Mouse (Mus musculus): Measurements from ENCODE around the gene Tmem51. TPM values are rescaled to one million over a fixed set of nuclear protein-coding genes. Genes with fewer than 3 reads are reported as not detected.

Tmem51 gene
- polyA plus RNA-seq, 1 experiment = not detected

- peaks cover 8% of the 10 kb centered on the region for H3K27me3 ChIP-seq (ENCODE audit: control insufficient read depth, insufficient read depth, insufficient read length)
- no peak overlapping the region for H3K4me2 ChIP-seq (ENCODE audit: low read depth)
- no peaks in the 10 kb centered on the region for H3K36me3 ChIP-seq (ENCODE audit: control insufficient read depth, insufficient read depth)
- no peak overlapping the region for H3ac ChIP-seq (ENCODE audit: control insufficient read depth, insufficient read length)
- H3K79me2 ChIP-seq (ENCODE audit: control insufficient read depth, insufficient read depth) = no peaks in the 10 kb centered on the region
- H3K4me3 ChIP-seq = no peak overlapping the region
- TF ChIP-seq CEBPB (IDR thresholded peaks at IDR 0.05; ENCODE audit: insufficient read depth, poor library complexity, severe bottlenecking) (no peak), MYOD1 (IDR thresholded peaks at IDR 0.05; ENCODE audit: control insufficient read depth in 1 of 3, insufficient read length in 2 of 3, low read depth in 2 of 3) (no peak), POLR2A (IDR thresholded peaks at IDR 0.05; ENCODE audit: insufficient read length, low read depth) (no peak), MYOG (IDR thresholded peaks at IDR 0.05; ENCODE audit: control insufficient read depth in 1 of 3, insufficient read depth in 1 of 3, insufficient read length in 2 of 3, low read depth in 2 of 3) (no peak), SRF (IDR thresholded peaks at IDR 0.05; ENCODE audit: control insufficient read depth, insufficient read length, low read depth) (no peak), REST (IDR thresholded peaks at IDR 0.05; ENCODE audit: insufficient read depth, insufficient read length) (no peak), E2F4 (IDR thresholded peaks at IDR 0.05; ENCODE audit: insufficient read depth) (no peak), MAX (IDR thresholded peaks at IDR 0.05; ENCODE audit: low read depth) (no peak), TCF3 (IDR thresholded peaks at IDR 0.05; ENCODE audit: insufficient read length, low read depth) (no peak), USF1 (IDR thresholded peaks at IDR 0.05; ENCODE audit: low read depth) (no peak), POLR2AphosphoS2 (IDR thresholded peaks at IDR 0.05; ENCODE audit: insufficient read length, low read depth) (no peak), TCF12 (IDR thresholded peaks at IDR 0.05; ENCODE audit: insufficient read depth, poor library complexity, severe bottlenecking) (no peak)
These were observed 3.0 kb downstream of the Tmem51 start for GRCm38 (mm10) chr4:142080901-142081630.

- TF ChIP-seq REST (IDR thresholded peaks at IDR 0.05; ENCODE audit: insufficient read depth, insufficient read length) = no peak
- no peaks in the 10 kb centered on the region for H3K79me2 ChIP-seq (ENCODE audit: control insufficient read depth, insufficient read depth)
- H3ac ChIP-seq (ENCODE audit: control insufficient read depth, insufficient read length) = no peak overlapping the region
- H3K4me2 ChIP-seq (ENCODE audit: low read depth) = no peak overlapping the region
- no peaks in the 10 kb centered on the region for H3K36me3 ChIP-seq (ENCODE audit: control insufficient read depth, insufficient read depth)
- no peak overlapping the region for H3K4me3 ChIP-seq
- peaks cover 8% of the 10 kb centered on the region for H3K27me3 ChIP-seq (ENCODE audit: control insufficient read depth, insufficient read depth, insufficient read length)
These were observed 3.7 kb downstream of the Tmem51 start for GRCm38 (mm10) chr4:142080487-142080767.

- Histone ChIP-seq H3K79me2 (ENCODE audit: control insufficient read depth, insufficient read depth) (no peaks in the 10 kb centered on the region), H3K4me3 (no peak overlapping the region), H3K4me2 (ENCODE audit: low read depth) (no peak overlapping the region), H3K36me3 (ENCODE audit: control insufficient read depth, insufficient read depth) (no peaks in the 10 kb centered on the region), H3K27me3 (ENCODE audit: control insufficient read depth, insufficient read depth, insufficient read length) (peaks cover 8% of the 10 kb centered on the region), H3ac (ENCODE audit: control insufficient read depth, insufficient read length) (no peak overlapping the region)
- TF ChIP-seq TCF3 (IDR thresholded peaks at IDR 0.05; ENCODE audit: insufficient read length, low read depth) (no peak), USF1 (IDR thresholded peaks at IDR 0.05; ENCODE audit: low read depth) (no peak), TCF12 (IDR thresholded peaks at IDR 0.05; ENCODE audit: insufficient read depth, poor library complexity, severe bottlenecking) (no peak)
These were observed 4.2 kb downstream of the Tmem51 start for GRCm38 (mm10) chr4:142079629-142080486.

GRCm38 (mm10) chr4:142077572-142078271 lies 6.4 kb downstream of the Tmem51 start:
- Histone ChIP-seq H3ac (ENCODE audit: control insufficient read depth, insufficient read length) (no peak overlapping the region), H3K27me3 (ENCODE audit: control insufficient read depth, insufficient read depth, insufficient read length) (no peaks in the 10 kb centered on the region), H3K4me3 (no peak overlapping the region), H3K4me2 (ENCODE audit: low read depth) (no peak overlapping the region), H3K36me3 (ENCODE audit: control insufficient read depth, insufficient read depth) (no peaks in the 10 kb centered on the region), H3K79me2 (ENCODE audit: control insufficient read depth, insufficient read depth) (no peaks in the 10 kb centered on the region)
- TF ChIP-seq SRF (IDR thresholded peaks at IDR 0.05; ENCODE audit: control insufficient read depth, insufficient read length, low read depth) = no peak
- TF ChIP-seq TCF3 (IDR thresholded peaks at IDR 0.05; ENCODE audit: insufficient read length, low read depth) = no peak
- no peak for TF ChIP-seq E2F4 (IDR thresholded peaks at IDR 0.05; ENCODE audit: insufficient read depth)
- no peak for TF ChIP-seq POLR2AphosphoS2 (IDR thresholded peaks at IDR 0.05; ENCODE audit: insufficient read length, low read depth)
- TF ChIP-seq USF1 (IDR thresholded peaks at IDR 0.05; ENCODE audit: low read depth) = no peak
- TF ChIP-seq MAX (IDR thresholded peaks at IDR 0.05; ENCODE audit: low read depth) = no peak
- no peak for TF ChIP-seq MYOG (IDR thresholded peaks at IDR 0.05; ENCODE audit: control insufficient read depth in 1 of 3, insufficient read depth in 1 of 3, insufficient read length in 2 of 3, low read depth in 2 of 3)
- TF ChIP-seq POLR2A (IDR thresholded peaks at IDR 0.05; ENCODE audit: insufficient read length, low read depth) = no peak
- no peak for TF ChIP-seq REST (IDR thresholded peaks at IDR 0.05; ENCODE audit: insufficient read depth, insufficient read length)
- TF ChIP-seq CEBPB (IDR thresholded peaks at IDR 0.05; ENCODE audit: insufficient read depth, poor library complexity, severe bottlenecking) = no peak
- TF ChIP-seq TCF12 (IDR thresholded peaks at IDR 0.05; ENCODE audit: insufficient read depth, poor library complexity, severe bottlenecking) = no peak
- TF ChIP-seq MYOD1 (IDR thresholded peaks at IDR 0.05; ENCODE audit: control insufficient read depth in 1 of 3, insufficient read length in 2 of 3, low read depth in 2 of 3) = no peak

- Histone ChIP-seq H3ac (ENCODE audit: control insufficient read depth, insufficient read length) (no peak overlapping the region), H3K27me3 (ENCODE audit: control insufficient read depth, insufficient read depth, insufficient read length) (no peaks in the 10 kb centered on the region), H3K4me2 (ENCODE audit: low read depth) (no peak overlapping the region), H3K36me3 (ENCODE audit: control insufficient read depth, insufficient read depth) (no peaks in the 10 kb centered on the region), H3K79me2 (ENCODE audit: control insufficient read depth, insufficient read depth) (no peaks in the 10 kb centered on the region), H3K4me3 (no peak overlapping the region)
- TF ChIP-seq E2F4 (IDR thresholded peaks at IDR 0.05; ENCODE audit: insufficient read depth) (no peak), MYOG (IDR thresholded peaks at IDR 0.05; ENCODE audit: control insufficient read depth in 1 of 3, insufficient read depth in 1 of 3, insufficient read length in 2 of 3, low read depth in 2 of 3) (no peak), MAX (IDR thresholded peaks at IDR 0.05; ENCODE audit: low read depth) (no peak), POLR2A (IDR thresholded peaks at IDR 0.05; ENCODE audit: insufficient read length, low read depth) (no peak), TCF3 (IDR thresholded peaks at IDR 0.05; ENCODE audit: insufficient read length, low read depth) (no peak), SRF (IDR thresholded peaks at IDR 0.05; ENCODE audit: control insufficient read depth, insufficient read length, low read depth) (no peak), REST (IDR thresholded peaks at IDR 0.05; ENCODE audit: insufficient read depth, insufficient read length) (no peak), MYOD1 (IDR thresholded peaks at IDR 0.05; ENCODE audit: control insufficient read depth in 1 of 3, insufficient read length in 2 of 3, low read depth in 2 of 3) (no peak), POLR2AphosphoS2 (IDR thresholded peaks at IDR 0.05; ENCODE audit: insufficient read length, low read depth) (no peak), TCF12 (IDR thresholded peaks at IDR 0.05; ENCODE audit: insufficient read depth, poor library complexity, severe bottlenecking) (no peak), CEBPB (IDR thresholded peaks at IDR 0.05; ENCODE audit: insufficient read depth, poor library complexity, severe bottlenecking) (no peak), USF1 (IDR thresholded peaks at IDR 0.05; ENCODE audit: low read depth) (no peak)
These were observed 7.2 kb downstream of the Tmem51 start for GRCm38 (mm10) chr4:142076883-142077282.

Data from myocyte (in vitro differentiated cells).